Mouse (Mus musculus): ENCODE results near the gene Isoc2a. TPM values are rescaled to one million over a fixed set of nuclear protein-coding genes. Genes with fewer than 3 reads are reported as not detected.

Gene Isoc2a
- polyA plus RNA-seq, 1 experiment from 2014 or later: 1.5 TPM

- WGBS: 71% methylated on average over 11 of the region's 11 CpGs
These were observed 60.4 kb downstream of the Isoc2a start for GRCm38 (mm10) chr7:4937392-4937791.

GRCm38 (mm10) chr7:4938456-4938855 lies 61.5 kb downstream of the Isoc2a start:
- Histone ChIP-seq H3K36me3 (ENCODE audit: control insufficient read depth, insufficient read depth, low read length) (no peaks in the 10 kb centered on the region), H3K9ac (ENCODE audit: low read length) (no peak overlapping the region), H3K27ac (ENCODE audit: low read length) (no peak overlapping the region), H3K4me3 (replicated peaks; ENCODE audit: low read length) (no peak overlapping the region), H3K9me3 (replicated peaks; ENCODE audit: control insufficient read depth, low read length) (0 out of 2 replicates have a peak, but pooled peaks cover 4% of the 10 kb centered on the region), H3K4me1 (ENCODE audit: control insufficient read depth, insufficient read depth, low read length) (no peaks in the 10 kb centered on the region), H3K4me2 (ENCODE audit: low read depth, low read length) (no peak overlapping the region), H3K27me3 (ENCODE audit: control insufficient read depth, insufficient read depth, low read length) (no peaks in the 10 kb centered on the region)
- 40% methylated on average over 2 of the region's 2 CpGs for WGBS
- ATAC-seq (ENCODE audit: insufficient read depth, low FRiP score): no peak

More at GRCm38 (mm10) chr7:4937392-4937791, 60.4 kb downstream of the Isoc2a start:
- Histone ChIP-seq H3K36me3 (ENCODE audit: control insufficient read depth, insufficient read depth, low read length) (no peaks in the 10 kb centered on the region), H3K4me1 (ENCODE audit: control insufficient read depth, insufficient read depth, low read length) (no peaks in the 10 kb centered on the region), H3K9ac (ENCODE audit: low read length) (no peak overlapping the region), H3K27me3 (ENCODE audit: control insufficient read depth, insufficient read depth, low read length) (no peaks in the 10 kb centered on the region), H3K4me2 (ENCODE audit: low read depth, low read length) (no peak overlapping the region), H3K9me3 (replicated peaks; ENCODE audit: control insufficient read depth, low read length) (0 out of 2 replicates have a peak, but pooled peaks cover 4% of the 10 kb centered on the region), H3K27ac (ENCODE audit: low read length) (no peak overlapping the region), H3K4me3 (replicated peaks; ENCODE audit: low read length) (no peak overlapping the region)
- ATAC-seq (ENCODE audit: insufficient read depth, low FRiP score): no peak

GRCm38 (mm10) chr7:4940068-4940479 lies 63.1 kb downstream of the Isoc2a start:
- ATAC-seq (ENCODE audit: insufficient read depth, low FRiP score): no peak; the same call in 1 of the 2 replicates
- Histone ChIP-seq H3K27me3 (ENCODE audit: control insufficient read depth, insufficient read depth, low read length) (no peaks in the 10 kb centered on the region), H3K27ac (ENCODE audit: low read length) (no peak overlapping the region), H3K4me2 (ENCODE audit: low read depth, low read length) (no peak overlapping the region), H3K4me1 (ENCODE audit: control insufficient read depth, insufficient read depth, low read length) (no peaks in the 10 kb centered on the region), H3K9me3 (replicated peaks; ENCODE audit: control insufficient read depth, low read length) (no peaks in the 10 kb centered on the region), H3K9ac (ENCODE audit: low read length) (no peak overlapping the region), H3K4me3 (replicated peaks; ENCODE audit: low read length) (no peak overlapping the region), H3K36me3 (ENCODE audit: control insufficient read depth, insufficient read depth, low read length) (no peaks in the 10 kb centered on the region)
- WGBS: 19% methylated on average over 9 of the region's 9 CpGs

GRCm38 (mm10) chr7:4942673-4943072 lies 65.7 kb downstream of the Isoc2a start:
- H3K4me2 ChIP-seq (ENCODE audit: low read depth, low read length): no peak overlapping the region
- H3K27ac ChIP-seq (ENCODE audit: low read length): no peak overlapping the region
- ATAC-seq (ENCODE audit: insufficient read depth, low FRiP score): no peak
- H3K27me3 ChIP-seq (ENCODE audit: control insufficient read depth, insufficient read depth, low read length): no peaks in the 10 kb centered on the region
- H3K4me3 ChIP-seq (replicated peaks; ENCODE audit: low read length): no peak overlapping the region
- H3K9ac ChIP-seq (ENCODE audit: low read length): no peak overlapping the region
- no peaks in the 10 kb centered on the region for H3K4me1 ChIP-seq (ENCODE audit: control insufficient read depth, insufficient read depth, low read length)
- 47% methylated on average over 5 of the region's 5 CpGs for WGBS
- H3K9me3 ChIP-seq (replicated peaks; ENCODE audit: control insufficient read depth, low read length): no peaks in the 10 kb centered on the region
- no peaks in the 10 kb centered on the region for H3K36me3 ChIP-seq (ENCODE audit: control insufficient read depth, insufficient read depth, low read length)

GRCm38 (mm10) chr7:4943223-4943815 lies 66.4 kb downstream of the Isoc2a start:
- Histone ChIP-seq H3K4me3 (replicated peaks; ENCODE audit: low read length) (peak overlapping the region; percentile 35), H3K9ac (ENCODE audit: low read length) (no peak overlapping the region), H3K4me2 (ENCODE audit: low read depth, low read length) (peak overlapping the region; percentile 58), H3K27ac (ENCODE audit: low read length) (no peak overlapping the region), H3K36me3 (ENCODE audit: control insufficient read depth, insufficient read depth, low read length) (no peaks in the 10 kb centered on the region), H3K27me3 (ENCODE audit: control insufficient read depth, insufficient read depth, low read length) (no peaks in the 10 kb centered on the region), H3K9me3 (replicated peaks; ENCODE audit: control insufficient read depth, low read length) (no peaks in the 10 kb centered on the region), H3K4me1 (ENCODE audit: control insufficient read depth, insufficient read depth, low read length) (no peaks in the 10 kb centered on the region)
- ATAC-seq (ENCODE audit: insufficient read depth, low FRiP score): peak; percentile 76
- 18% methylated on average over 15 of the region's 15 CpGs for WGBS

Other genes with a start within 250 kb of the Isoc2a start
- gene Tmem86b, start 245.7 kb upstream of the Isoc2a start, polyA plus RNA-seq (2015; fragmentation: Nextera tagmentation; extraction: Ambion mirVana): 2.3 and 3.4 TPM in 2 replicates
- gene Ppp6r1, start 218.1 kb upstream of the Isoc2a start, polyA plus RNA-seq (2015; fragmentation: Nextera tagmentation; extraction: Ambion mirVana): 2.8 and 3.8 TPM in 2 replicates
- 77.2 and 88.0 TPM in 2 replicates for gene Hspbp1, start 192.1 kb upstream of the Isoc2a start, polyA plus RNA-seq (2015; fragmentation: Nextera tagmentation; extraction: Ambion mirVana)
- gene Brsk1, start 186.5 kb upstream of the Isoc2a start, polyA plus RNA-seq (2015; fragmentation: Nextera tagmentation; extraction: Ambion mirVana): 0.86 and 0.88 TPM in 2 replicates
- 0.76 and 0.90 TPM in 2 replicates for gene Tmem150b, start 151.9 kb upstream of the Isoc2a start, polyA plus RNA-seq (2015; fragmentation: Nextera tagmentation; extraction: Ambion mirVana)
- gene Kmt5c, start 137.0 kb upstream of the Isoc2a start, polyA plus RNA-seq (2015; fragmentation: Nextera tagmentation; extraction: Ambion mirVana): 59.6 and 64.3 TPM in 2 replicates
- 61.4 and 70.0 TPM in 2 replicates for gene Cox6b2, start 124.1 kb upstream of the Isoc2a start, polyA plus RNA-seq (2015; fragmentation: Nextera tagmentation; extraction: Ambion mirVana)
- gene Fam71e2, start 105.9 kb upstream of the Isoc2a start, polyA plus RNA-seq (2015; fragmentation: Nextera tagmentation; extraction: Ambion mirVana): not detected in 2 replicates
- 0.22 and 0.26 TPM in 2 replicates for gene Il11, start 94.3 kb upstream of the Isoc2a start, polyA plus RNA-seq (2015; fragmentation: Nextera tagmentation; extraction: Ambion mirVana)
- gene Tmem190, start 94.2 kb upstream of the Isoc2a start, polyA plus RNA-seq (2015; fragmentation: Nextera tagmentation; extraction: Ambion mirVana): 0.72 and 0.79 TPM in 2 replicates
- 21.2 and 21.7 TPM in 2 replicates for gene Tmem238, start 87.5 kb upstream of the Isoc2a start, polyA plus RNA-seq (2015; fragmentation: Nextera tagmentation; extraction: Ambion mirVana)
- gene Rpl28, start 84.3 kb upstream of the Isoc2a start, polyA plus RNA-seq (2015; fragmentation: Nextera tagmentation; extraction: Ambion mirVana): 255 and 322 TPM in 2 replicates
- 204 and 212 TPM in 2 replicates for gene Ube2s, start 64.6 kb upstream of the Isoc2a start, polyA plus RNA-seq (2015; fragmentation: Nextera tagmentation; extraction: Ambion mirVana)
- gene Shisa7, start 32.5 kb upstream of the Isoc2a start, polyA plus RNA-seq (2015; fragmentation: Nextera tagmentation; extraction: Ambion mirVana): 0.26 and 0.49 TPM in 2 replicates
- 16.7 and 17.6 TPM in 2 replicates for gene Isoc2b, start 6.9 kb upstream of the Isoc2a start, polyA plus RNA-seq (2015; fragmentation: Nextera tagmentation; extraction: Ambion mirVana)
- 0.10 TPM in 1 of 2 replicates, not detected in the other for gene Gm36210, start 29.4 kb downstream of the Isoc2a start, polyA plus RNA-seq (2015; fragmentation: Nextera tagmentation; extraction: Ambion mirVana)
- gene Zfp628, start 38.1 kb downstream of the Isoc2a start, polyA plus RNA-seq (2015; fragmentation: Nextera tagmentation; extraction: Ambion mirVana): 2.1 and 2.3 TPM in 2 replicates
- 3.0 and 4.0 TPM in 2 replicates for gene Nat14, start 44.9 kb downstream of the Isoc2a start, polyA plus RNA-seq (2015; fragmentation: Nextera tagmentation; extraction: Ambion mirVana)
- gene Ssc5d, start 48.6 kb downstream of the Isoc2a start, polyA plus RNA-seq (2015; fragmentation: Nextera tagmentation; extraction: Ambion mirVana): 3.4 and 3.5 TPM in 2 replicates
- 0.26 and 0.47 TPM in 2 replicates for gene Sbk2, start 87.3 kb downstream of the Isoc2a start, polyA plus RNA-seq (2015; fragmentation: Nextera tagmentation; extraction: Ambion mirVana)
- 0.11 TPM in 1 of 2 replicates, not detected in the other for gene Sbk3, start 94.0 kb downstream of the Isoc2a start, polyA plus RNA-seq (2015; fragmentation: Nextera tagmentation; extraction: Ambion mirVana)
- 23.0 and 26.5 TPM in 2 replicates for gene Zfp579, start 119.0 kb downstream of the Isoc2a start, polyA plus RNA-seq (2015; fragmentation: Nextera tagmentation; extraction: Ambion mirVana)
- 17.2 and 17.5 TPM in 2 replicates for gene Zfp524, start 137.3 kb downstream of the Isoc2a start, polyA plus RNA-seq (2015; fragmentation: Nextera tagmentation; extraction: Ambion mirVana)
- 18.9 and 22.6 TPM in 2 replicates for gene Fiz1, start 137.5 kb downstream of the Isoc2a start, polyA plus RNA-seq (2015; fragmentation: Nextera tagmentation; extraction: Ambion mirVana)
- gene Gm44973, start 138.3 kb downstream of the Isoc2a start, polyA plus RNA-seq (2015; fragmentation: Nextera tagmentation; extraction: Ambion mirVana): 0.99 and 1.3 TPM in 2 replicates
- 3.7 and 4.1 TPM in 2 replicates for gene Zfp865, start 143.2 kb downstream of the Isoc2a start, polyA plus RNA-seq (2015; fragmentation: Nextera tagmentation; extraction: Ambion mirVana)
- gene Ccdc106, start 143.4 kb downstream of the Isoc2a start, polyA plus RNA-seq (2015; fragmentation: Nextera tagmentation; extraction: Ambion mirVana): 20.6 and 21.9 TPM in 2 replicates
- not detected in 2 replicates for gene 4632433K11Rik, start 157.0 kb downstream of the Isoc2a start, polyA plus RNA-seq (2015; fragmentation: Nextera tagmentation; extraction: Ambion mirVana)
- gene Zfp784, start 161.3 kb downstream of the Isoc2a start, polyA plus RNA-seq (2015; fragmentation: Nextera tagmentation; extraction: Ambion mirVana): 5.9 and 6.1 TPM in 2 replicates
- 19.2 and 20.2 TPM in 2 replicates for gene Zfp580, start 174.4 kb downstream of the Isoc2a start, polyA plus RNA-seq (2015; fragmentation: Nextera tagmentation; extraction: Ambion mirVana)
- gene U2af2, start 185.0 kb downstream of the Isoc2a start, polyA plus RNA-seq (2015; fragmentation: Nextera tagmentation; extraction: Ambion mirVana): 76.3 and 81.1 TPM in 2 replicates
- gene Epn1, start 203.1 kb downstream of the Isoc2a start, polyA plus RNA-seq (2015; fragmentation: Nextera tagmentation; extraction: Ambion mirVana): 50.2 and 50.4 TPM in 2 replicates
- not detected in 2 replicates for gene Rfpl4, start 239.8 kb downstream of the Isoc2a start, polyA plus RNA-seq (2015; fragmentation: Nextera tagmentation; extraction: Ambion mirVana)
- 0.40 and 0.54 TPM in 2 replicates for gene Rasl2-9, start 248.8 kb downstream of the Isoc2a start, polyA plus RNA-seq (2015; fragmentation: Nextera tagmentation; extraction: Ambion mirVana)